25 mouse cellular contexts compared by ENCODE assay signal in the genomic region with DNA sequence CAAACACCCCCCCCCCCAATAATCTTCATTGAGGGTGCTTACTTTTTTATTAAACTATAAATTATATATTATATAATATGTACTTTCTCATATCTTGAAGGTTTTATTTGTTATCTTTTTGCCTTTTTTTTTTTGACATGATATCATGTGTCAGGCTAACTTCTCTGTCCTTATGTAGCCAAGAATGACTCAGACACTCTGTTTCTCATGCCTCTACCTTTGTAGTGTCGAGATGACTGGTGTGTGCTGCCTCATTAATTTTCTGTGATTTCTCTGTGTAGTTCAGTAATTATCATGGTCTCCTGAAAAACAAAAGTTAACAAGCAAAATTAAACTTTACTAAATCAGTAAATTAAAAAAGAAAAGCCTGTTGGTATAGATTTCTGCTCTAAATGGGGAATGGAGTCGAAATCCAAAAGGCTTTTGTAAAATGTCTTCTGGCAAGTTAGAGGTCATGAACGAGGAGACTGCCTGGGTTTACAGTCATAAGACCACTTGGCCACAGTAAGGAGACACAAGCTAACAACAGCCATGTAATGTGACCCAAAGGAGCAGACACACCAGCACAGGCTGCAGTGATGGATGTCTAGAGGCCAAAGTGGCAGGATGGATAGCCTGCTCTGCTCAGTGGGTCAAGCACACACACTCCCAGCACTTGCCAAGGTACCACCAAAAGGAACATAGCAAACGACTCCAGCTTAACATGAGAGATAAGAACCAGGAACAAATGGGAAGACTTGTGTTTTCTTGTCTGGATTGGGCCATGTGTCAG. TPM values are rescaled to one million over a fixed set of nuclear protein-coding genes. Genes with fewer than 3 reads are reported as not detected.
A peak's percentile ranks its signal among the peaks of the same experiment; 100 is the strongest.
DNase-seq lines count a peak whose midpoint lies in the region; ATAC-seq and TF ChIP-seq lines count a peak whose summit lies in the region.
"Had no signal": no experiment of that assay in that cellular context is flagged by ENCODE, and none has a peak within 500 bp of the region (broad histone marks: within the 10 kb centered on the region; RNA-seq: fewer than 3 reads in every experiment).

No protein-coding gene starts in this region.

- H3K4me3 ChIP-seq in kidney, embryonic 16.5 days (ENCODE audit: low read length): no peak overlapping the region
- no peak overlapping the region for H3K4me3 ChIP-seq in myocyte
- no peak overlapping the region for H3K4me3 ChIP-seq in forebrain, embryonic 13.5 days
- H3K4me3 ChIP-seq: embryonic facial prominence, embryonic 12.5 days; embryonic facial prominence, embryonic 15.5 days; forebrain, embryonic 15.5 days; heart, adult 2 months; heart, embryonic 10.5 days; heart, embryonic 13.5 days; hindbrain, embryonic 12.5 days; hindbrain, embryonic 15.5 days had no signal

- H3K36me3 ChIP-seq in kidney, embryonic 16.5 days (ENCODE audit: insufficient read depth, low read length): no peaks in the 10 kb centered on the region
- no peaks in the 10 kb centered on the region for H3K36me3 ChIP-seq in myocyte (ENCODE audit: control insufficient read depth, insufficient read depth)
- H3K36me3 ChIP-seq in forebrain, embryonic 13.5 days (ENCODE audit: poor library complexity, severe bottlenecking): no peaks in the 10 kb centered on the region
- H3K36me3 ChIP-seq: embryonic facial prominence, embryonic 12.5 days; embryonic facial prominence, embryonic 15.5 days; forebrain, embryonic 15.5 days; heart, embryonic 10.5 days; heart, embryonic 13.5 days; hindbrain, embryonic 12.5 days; hindbrain, embryonic 15.5 days had no signal

- in situ Hi-C loops in Patski (cut with MboI; ENCODE audit: low pct_unique_long_range_greater_than_20kb): no loop called here

- POLR2A ChIA-PET in Patski (lab: Charles Lee): no interaction called here

- DNase-seq in heart, adult 11 months: peak; percentile 35
- no peak for DNase-seq in heart, postnatal 36 days
- DNase-seq in kidney, postnatal 4 days: no peak
- DNase-seq in Patski (ENCODE audit: low read depth, low spot score): peak; percentile 51
- DNase-seq in urinary bladder, adult 18-20 months (ENCODE audit: low spot score in 2 of 2): no peak
- DNase-seq: adrenal gland, postnatal 14 days; cerebellum, adult 11 months; cerebellum, adult 2 months; cerebellum, adult 9-11 months; cerebellum, postnatal 25 days; gastrocnemius, postnatal 25 days; heart, adult 2 months; heart, postnatal 14 days had no signal

- CTCF ChIA-PET in Patski (lab: Charles Lee): interaction anchor here (1.0 to 1.4 kb wide), 4 partner anchors 21 to 413 kb away, joined by 3 read pairs; a partner anchor contains a TSS

- peaks cover 36% of the 10 kb centered on the region for H3K4me1 ChIP-seq in kidney, embryonic 16.5 days (ENCODE audit: insufficient read depth, low read length)
- no peaks in the 10 kb centered on the region for H3K4me1 ChIP-seq in forebrain, embryonic 13.5 days
- H3K4me1 ChIP-seq: forebrain, embryonic 15.5 days; heart, embryonic 10.5 days; heart, embryonic 13.5 days; hindbrain, embryonic 12.5 days; hindbrain, embryonic 15.5 days had no signal

- peak; percentile 74 for ATAC-seq in kidney, embryonic 16.5 days (ENCODE audit: low FRiP score, low TSS enrichment)
- ATAC-seq in Patski: peak; percentile 84
- no peak for ATAC-seq in forebrain, embryonic 13.5 days
- ATAC-seq: forebrain, embryonic 15.5 days had no signal

- no peak for TF ChIP-seq POLR2A in myocyte (IDR thresholded peaks at IDR 0.05; ENCODE audit: insufficient read length, low read depth)

- H3K27ac ChIP-seq in kidney, embryonic 16.5 days (ENCODE audit: low read length): peak overlapping the region; percentile 20; the same call in 1 of the 2 replicates
- H3K27ac ChIP-seq in forebrain, embryonic 13.5 days: no peak overlapping the region
- H3K27ac ChIP-seq: embryonic facial prominence, embryonic 12.5 days; embryonic facial prominence, embryonic 15.5 days; forebrain, embryonic 15.5 days; heart, adult 2 months; heart, embryonic 10.5 days; heart, embryonic 13.5 days; hindbrain, embryonic 12.5 days; hindbrain, embryonic 15.5 days had no signal

- 23% methylated on average over 4 of the region's 4 CpGs for WGBS in kidney, embryonic 16.5 days
- WGBS in forebrain, embryonic 13.5 days: 66% methylated on average over 4 of the region's 4 CpGs

- no peak overlapping the region for H3K9ac ChIP-seq in kidney, embryonic 16.5 days (replicated peaks; ENCODE audit: low read length)
- H3K9ac ChIP-seq in forebrain, embryonic 13.5 days: no peak overlapping the region
- H3K9ac ChIP-seq: embryonic facial prominence, embryonic 12.5 days; embryonic facial prominence, embryonic 15.5 days; forebrain, embryonic 15.5 days; heart, embryonic 13.5 days; hindbrain, embryonic 12.5 days; hindbrain, embryonic 15.5 days had no signal

- no peak for TF ChIP-seq CTCF in Patski (IDR thresholded peaks at IDR 0.05)

- no peaks in the 10 kb centered on the region for H3K27me3 ChIP-seq in kidney, embryonic 16.5 days (ENCODE audit: insufficient read depth, low read length)
- no peaks in the 10 kb centered on the region for H3K27me3 ChIP-seq in Patski
- no peaks in the 10 kb centered on the region for H3K27me3 ChIP-seq in myocyte (ENCODE audit: control insufficient read depth, insufficient read depth, insufficient read length)
- no peaks in the 10 kb centered on the region for H3K27me3 ChIP-seq in forebrain, embryonic 13.5 days
- H3K27me3 ChIP-seq: embryonic facial prominence, embryonic 12.5 days; embryonic facial prominence, embryonic 15.5 days; forebrain, embryonic 15.5 days; heart, embryonic 13.5 days; hindbrain, embryonic 12.5 days; hindbrain, embryonic 15.5 days had no signal

- no peaks in the 10 kb centered on the region for H3K9me3 ChIP-seq in kidney, embryonic 16.5 days (ENCODE audit: low read length)
- no peaks in the 10 kb centered on the region for H3K9me3 ChIP-seq in forebrain, embryonic 13.5 days (replicated peaks)
- H3K9me3 ChIP-seq: embryonic facial prominence, embryonic 12.5 days; embryonic facial prominence, embryonic 15.5 days; forebrain, embryonic 15.5 days; heart, embryonic 10.5 days; hindbrain, embryonic 12.5 days; hindbrain, embryonic 15.5 days had no signal

- H3ac ChIP-seq in myocyte (ENCODE audit: control insufficient read depth, insufficient read length): no peak overlapping the region

- intact Hi-C loops in heart, postnatal 36 days (cut with DNase I): loop anchor here (10.0 kb wide), 1 partner anchor 1444 kb away; no protein-coding TSS in a partner anchor

- H3K4me2 ChIP-seq in kidney, embryonic 16.5 days (replicated peaks; ENCODE audit: low read depth, low read length): no peak overlapping the region
- peak overlapping the region; percentile 43 for H3K4me2 ChIP-seq in myocyte (ENCODE audit: low read depth)
- no peak overlapping the region for H3K4me2 ChIP-seq in forebrain, embryonic 13.5 days
- H3K4me2 ChIP-seq: embryonic facial prominence, embryonic 12.5 days; embryonic facial prominence, embryonic 15.5 days; forebrain, embryonic 15.5 days; heart, embryonic 13.5 days; hindbrain, embryonic 12.5 days; hindbrain, embryonic 15.5 days had no signal

- no peaks in the 10 kb centered on the region for H3K79me2 ChIP-seq in myocyte (ENCODE audit: control insufficient read depth, insufficient read depth)

TF ChIP-seq in myocyte, 11 proteins besides CTCF, POLR2A, EP300 and RAD21:
- TF ChIP-seq SRF (IDR thresholded peaks at IDR 0.05; ENCODE audit: control insufficient read depth, insufficient read length, low read depth) (no peak), MYOG (IDR thresholded peaks at IDR 0.05; ENCODE audit: control insufficient read depth in 1 of 3, insufficient read depth in 1 of 3, insufficient read length in 2 of 3, low read depth in 2 of 3) (no peak), REST (IDR thresholded peaks at IDR 0.05; ENCODE audit: insufficient read depth, insufficient read length) (no peak), TCF3 (IDR thresholded peaks at IDR 0.05; ENCODE audit: insufficient read length, low read depth) (no peak), USF1 (IDR thresholded peaks at IDR 0.05; ENCODE audit: low read depth) (no peak), TCF12 (IDR thresholded peaks at IDR 0.05; ENCODE audit: insufficient read depth, poor library complexity, severe bottlenecking) (no peak), E2F4 (IDR thresholded peaks at IDR 0.05; ENCODE audit: insufficient read depth) (no peak), CEBPB (IDR thresholded peaks at IDR 0.05; ENCODE audit: insufficient read depth, poor library complexity, severe bottlenecking) (no peak), POLR2AphosphoS2 (IDR thresholded peaks at IDR 0.05; ENCODE audit: insufficient read length, low read depth) (no peak), MAX (IDR thresholded peaks at IDR 0.05; ENCODE audit: low read depth) (no peak), MYOD1 (IDR thresholded peaks at IDR 0.05; ENCODE audit: control insufficient read depth in 1 of 3, insufficient read length in 2 of 3, low read depth in 2 of 3) (no peak)

RNA-seq across cellular contexts. Expression of a gene that starts 53.2 kb away (rescaled TPM):
- total RNA-seq in heart, postnatal 36 days (2021): under 1 TPM in 1 of 2 experiments, not detected in 1; 0.17 TPM
- 12.3 and 15.1 TPM in 2 replicates for polyA plus RNA-seq in kidney, embryonic 16.5 days (2015; fragmentation: Nextera tagmentation; extraction: Ambion mirVana)
- polyA plus RNA-seq in Patski (2021) (0.05 TPM), myocyte (2012; fragmentation: generic; extraction: Trizol) (77.5 TPM)
- polyA plus RNA-seq in forebrain, embryonic 13.5 days (2015; fragmentation: Nextera tagmentation; extraction: Ambion mirVana): 0.10 and 0.13 TPM in 2 replicates
- total RNA-seq: common myeloid progenitor, adult 5-6 weeks; heart, adult 2 months; hematopoietic stem cell, adult 5-6 weeks had no signal

Comparison
In these comparisons a context has a peak if more than half of its experiments do, and no peak if none do; other contexts are left out.
1. DNase-seq: peak in heart, adult 11 months (single experiment) and Patski (single experiment); none in heart, postnatal 36 days (0 of 2), kidney, postnatal 4 days (0 of 2) and urinary bladder, adult 18-20 months (0 of 2).
2. RNA of a gene that starts 53.2 kb away (polyA plus RNA-seq): 77.5 TPM in myocyte (single experiment) and 12.3 to 15.1 TPM in kidney, embryonic 16.5 days; 0.10 to 0.13 TPM in forebrain, embryonic 13.5 days and 0.05 TPM in Patski (single experiment); every median in the first group is over 10 times any median in the second.